Mouse (Mus musculus) forebrain, embryonic 16.5 days (tissue): ENCODE data around the gene Asf1a. TPM values are rescaled to one million over a fixed set of nuclear protein-coding genes. Genes with fewer than 3 reads are reported as not detected.

Experiments
- ATAC-seq: fragments of 200-750 bp; cut with Nextera tagmentation; 2 replicates; pipeline ENCODE4 v1.8.0; 2017; ENCODE audit warnings: mild to moderate bottlenecking, moderate library complexity
- H3K27ac ChIP-seq: fragments of 300-500 bp; sonication (generic); 2 replicates; pipeline ENCODE4 v1.5.1; 2014; ENCODE audit warnings: low read length, control low read depth
- H3K27me3 ChIP-seq: fragments of 300-500 bp; sonication (generic); replicated peaks from 2 replicates; pipeline ENCODE4 v1.6.1; 2014; ENCODE audit warnings: low read length; ENCODE audit not compliant: control insufficient read depth, insufficient read depth
- H3K36me3 ChIP-seq: fragments of 300-500 bp; sonication (generic); 2 replicates; pipeline ENCODE4 v1.6.1; 2014; ENCODE audit not compliant: control insufficient read depth, insufficient read depth
- H3K4me1 ChIP-seq: fragments of 300-500 bp; sonication (generic); replicated peaks from 2 replicates; pipeline ENCODE4 v1.6.1; 2014; ENCODE audit warnings: low read length; ENCODE audit not compliant: control insufficient read depth, insufficient read depth
- H3K4me2 ChIP-seq: fragments of 300-500 bp; sonication (generic); 2 replicates; pipeline ENCODE4 v1.6.1; 2014; ENCODE audit warnings: mild to moderate bottlenecking, low read length, control low read depth
- H3K4me3 ChIP-seq: fragments of 300-500 bp; sonication (generic); replicated peaks from 2 replicates; pipeline ENCODE4 v1.5.1; 2014; ENCODE audit warnings: mild to moderate bottlenecking, low read length, control low read depth
- H3K9ac ChIP-seq: fragments of 300-500 bp; sonication (generic); replicated peaks from 2 replicates; pipeline ENCODE4 v1.6.1; 2014; ENCODE audit warnings: low read depth, low read length, control low read depth
- H3K9me3 ChIP-seq: fragments of 300-500 bp; sonication (generic); 2 replicates; pipeline ENCODE4 v1.6.1; 2016; ENCODE audit warnings: low read length; ENCODE audit not compliant: control insufficient read depth
- WGBS: fragments of 180-500 bp; shearing (Covaris S2); extraction: QIAGEN DNeasy Blood & Tissue Kit; methylation state at CpG from one replicate; pipeline ENCODE4 v1.1.7; 2014; 5-methylcytosine and 5-hydroxymethylcytosine counted together
- polyA plus RNA-seq: library from polyadenylated mRNA; unstranded; fragments of >200 nt; fragmentation: Nextera tagmentation; extraction: Ambion mirVana; gene quantifications from 2 replicates; pipeline ENCODE4 v1.2.1, GENCODE M21; 2015

Asf1a gene
- polyA plus RNA-seq, 1 experiment from 2014 or later, result 88.6 TPM

GRCm38 (mm10) chr10:53597121-53597881 is 744 bp downstream of the Asf1a start:
- Histone ChIP-seq H3K27me3 (no peaks in the 10 kb centered on the region), H3K4me1 (peaks cover 24% of the 10 kb centered on the region), H3K9ac (peak overlapping the region; percentile 86), H3K4me2 (peak overlapping the region; percentile 68), H3K4me3 (peak overlapping the region; percentile 84), H3K36me3 (0 out of 2 replicates have a peak, but pooled peaks cover 2% of the 10 kb centered on the region), H3K9me3 (no peaks in the 10 kb centered on the region), H3K27ac (peak overlapping the region; percentile 99)
- peak; percentile 13 for ATAC-seq
- under 1% methylated on average over 94 of the region's 99 CpGs for WGBS

GRCm38 (mm10) chr10:53598821-53599220 is 2.3 kb downstream of the Asf1a start:
- ATAC-seq, result no peak
- Histone ChIP-seq H3K9ac (no peak overlapping the region), H3K27me3 (no peaks in the 10 kb centered on the region), H3K27ac (no peak overlapping the region), H3K9me3 (no peaks in the 10 kb centered on the region), H3K4me3 (peak overlapping the region; percentile 14; the same call in 1 of the 2 replicates), H3K4me1 (peaks cover 24% of the 10 kb centered on the region), H3K4me2 (peak overlapping the region; percentile 42), H3K36me3 (peaks cover 4% of the 10 kb centered on the region; the same call in 1 of the 2 replicates)
- WGBS, result 49% methylated on average over 5 of the region's 5 CpGs

- H3K36me3 ChIP-seq, result peaks cover 16% of the 10 kb centered on the region
Observed at GRCm38 (mm10) chr10:53605328-53605727, 8.8 kb downstream of the Asf1a start.

GRCm38 (mm10) chr10:53608274-53608673 is 11.7 kb downstream of the Asf1a start:
- Histone ChIP-seq H3K27ac (no peak overlapping the region), H3K9me3 (no peaks in the 10 kb centered on the region), H3K27me3 (no peaks in the 10 kb centered on the region), H3K9ac (no peak overlapping the region), H3K4me1 (peaks cover 5% of the 10 kb centered on the region; the same call in 1 of the 2 replicates), H3K36me3 (peaks cover 13% of the 10 kb centered on the region), H3K4me3 (no peak overlapping the region), H3K4me2 (no peak overlapping the region)
- no peak for ATAC-seq
- WGBS, result 83% methylated on average over 2 of the region's 2 CpGs

More at GRCm38 (mm10) chr10:53605328-53605727, 8.8 kb downstream of the Asf1a start:
- no peaks in the 10 kb centered on the region for H3K9me3 ChIP-seq
- no peak overlapping the region for H3K4me2 ChIP-seq
- H3K4me3 ChIP-seq, result no peak overlapping the region
- no peak for ATAC-seq
- H3K27ac ChIP-seq, result no peak overlapping the region
- no peaks in the 10 kb centered on the region for H3K27me3 ChIP-seq
- WGBS, result 71% methylated on average over 2 of the region's 2 CpGs
- no peak overlapping the region for H3K9ac ChIP-seq
- H3K4me1 ChIP-seq, result peaks cover 6% of the 10 kb centered on the region

DNA sequence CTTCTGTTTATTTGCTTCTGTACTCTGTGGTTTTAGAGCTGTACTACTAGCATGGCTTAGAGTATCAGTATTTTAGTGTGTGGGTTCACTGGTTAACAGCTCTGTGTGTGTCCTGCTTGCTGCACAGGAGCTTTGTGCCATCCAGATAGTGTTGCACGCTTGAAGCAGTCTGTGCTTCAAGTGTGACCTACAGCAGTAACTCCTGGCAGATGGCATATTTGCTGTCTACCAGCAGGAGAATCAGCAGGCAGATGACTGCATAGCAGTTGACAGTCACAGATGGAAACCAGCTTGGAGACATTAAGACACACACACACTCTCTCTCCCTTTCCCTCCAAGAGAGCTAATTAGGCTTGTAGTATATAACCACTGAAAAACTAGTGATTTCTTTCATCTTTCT is 15.6 kb downstream of the Asf1a start:
- no peak overlapping the region for H3K4me2 ChIP-seq
- H3K4me1 ChIP-seq, result peaks cover 5% of the 10 kb centered on the region; the same call in 1 of the 2 replicates
- peaks cover 16% of the 10 kb centered on the region for H3K36me3 ChIP-seq
- H3K27me3 ChIP-seq, result no peaks in the 10 kb centered on the region
- 0 out of 2 replicates have a peak overlapping the region, but pooled peaks have one; percentile 45 for H3K27ac ChIP-seq
- H3K9ac ChIP-seq, result no peak overlapping the region
- peak; percentile 94 for ATAC-seq
- WGBS, result 43% methylated on average over 1 of the region's 1 CpGs
- H3K4me3 ChIP-seq, result no peak overlapping the region
- no peaks in the 10 kb centered on the region for H3K9me3 ChIP-seq

DNA sequence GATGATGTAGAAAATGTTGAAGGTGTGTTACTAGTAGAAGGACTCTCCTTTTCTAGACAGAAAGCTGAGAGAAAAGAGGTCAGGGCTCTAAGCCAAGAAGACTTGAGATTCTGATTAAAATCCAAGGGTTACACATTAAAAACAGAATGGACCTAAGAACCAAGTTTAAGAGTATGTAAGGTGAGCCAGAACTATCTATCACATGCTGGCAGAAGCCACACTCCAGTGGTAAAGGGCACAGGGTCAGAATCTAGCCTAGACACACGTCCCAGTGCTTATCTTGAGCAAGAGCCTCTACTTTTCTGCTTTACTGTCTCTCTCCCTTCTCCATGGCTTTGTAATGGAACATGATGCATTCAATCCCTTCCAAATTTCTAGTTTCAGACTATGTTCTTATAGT is 17.4 kb downstream of the Asf1a start:
- H3K4me2 ChIP-seq, result no peak overlapping the region
- H3K27ac ChIP-seq, result no peak overlapping the region
- no peak for ATAC-seq
- H3K9ac ChIP-seq, result no peak overlapping the region
- H3K4me1 ChIP-seq, result peaks cover 5% of the 10 kb centered on the region; the same call in 1 of the 2 replicates
- no peaks in the 10 kb centered on the region for H3K9me3 ChIP-seq
- no peak overlapping the region for H3K4me3 ChIP-seq
- no peaks in the 10 kb centered on the region for H3K27me3 ChIP-seq
- WGBS, result 96% methylated on average over 1 of the region's 1 CpGs
- peaks cover 14% of the 10 kb centered on the region for H3K36me3 ChIP-seq

DNA sequence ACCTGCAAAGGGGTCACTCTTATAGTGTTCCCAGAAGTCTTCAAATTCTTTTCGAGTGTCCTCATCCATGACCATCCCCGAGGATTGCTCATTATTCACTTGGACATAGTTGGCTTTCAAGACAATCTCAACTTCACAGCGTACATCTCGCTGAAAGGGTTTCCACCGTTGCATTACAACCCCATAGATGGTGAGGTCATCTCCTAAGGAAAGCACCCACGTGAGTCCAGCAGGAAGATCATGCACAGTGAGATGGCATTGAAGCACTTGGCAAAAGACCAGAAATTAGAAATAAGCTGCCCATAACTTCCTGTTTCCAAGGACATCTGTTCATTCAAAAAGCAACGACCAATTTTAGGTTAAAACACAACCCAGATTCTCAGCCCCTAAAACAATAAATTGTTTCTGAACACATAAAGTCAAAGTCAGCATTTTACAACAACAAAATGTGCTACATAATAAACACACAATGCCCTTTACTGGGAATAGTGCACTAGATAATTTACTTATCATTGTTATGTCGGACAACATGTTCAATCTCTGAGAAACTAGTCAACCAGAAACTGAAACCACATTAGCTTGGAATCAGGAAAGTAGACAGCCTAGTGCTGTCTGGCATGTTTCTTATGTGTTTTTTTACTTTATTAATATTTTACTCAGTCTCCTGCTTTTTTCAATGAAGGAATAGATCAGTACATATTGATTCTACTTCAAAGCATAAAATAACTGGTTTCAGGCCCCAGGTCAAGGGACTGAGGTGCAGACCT is 19.5 kb downstream of the Asf1a start:
- Histone ChIP-seq H3K27me3 (no peaks in the 10 kb centered on the region), H3K9ac (no peak overlapping the region), H3K4me1 (peaks cover 5% of the 10 kb centered on the region; the same call in 1 of the 2 replicates), H3K36me3 (peaks cover 8% of the 10 kb centered on the region; the same call in 1 of the 2 replicates), H3K4me3 (no peak overlapping the region), H3K27ac (no peak overlapping the region), H3K4me2 (no peak overlapping the region), H3K9me3 (no peaks in the 10 kb centered on the region)
- ATAC-seq, result no peak
- 83% methylated on average over 8 of the region's 8 CpGs for WGBS

DNA sequence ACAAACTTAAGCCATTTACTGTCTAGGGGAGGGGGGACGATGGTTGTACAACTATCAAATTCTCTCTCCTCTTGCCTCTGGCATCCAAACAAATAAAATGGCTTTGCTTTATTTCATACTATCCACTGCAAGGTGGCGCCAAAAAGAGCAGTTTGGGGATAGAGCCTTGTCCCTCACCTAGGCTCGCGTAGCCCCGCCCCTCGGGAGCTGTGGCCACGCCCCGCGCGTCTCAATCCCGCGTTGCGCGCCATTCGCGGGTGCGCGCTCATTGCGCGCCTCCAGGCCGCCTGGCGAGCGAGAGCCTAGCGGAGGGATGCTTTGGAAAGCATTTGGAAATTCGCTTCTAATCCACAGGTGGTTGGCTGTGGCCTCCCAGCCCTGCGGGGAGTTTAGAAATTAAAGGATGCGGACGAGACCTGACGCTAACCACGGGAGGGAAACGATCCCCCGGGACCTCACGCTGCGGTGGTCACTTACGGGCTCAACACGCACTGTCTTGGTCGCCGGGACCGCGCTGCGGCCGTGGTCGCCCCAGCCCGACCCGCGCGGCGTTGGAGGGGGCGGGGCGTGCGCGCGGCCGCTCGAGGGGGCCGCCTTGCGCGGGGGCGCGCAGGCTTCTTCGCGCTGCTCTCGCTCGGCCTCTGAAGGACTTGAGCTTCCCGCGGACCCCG is 32.8 kb downstream of the Asf1a start:
- Histone ChIP-seq H3K9me3 (no peaks in the 10 kb centered on the region), H3K4me1 (no peaks in the 10 kb centered on the region), H3K4me2 (peak overlapping the region; percentile 55), H3K4me3 (peak overlapping the region; percentile 82), H3K36me3 (no peaks in the 10 kb centered on the region), H3K27ac (peak overlapping the region; percentile 87), H3K27me3 (no peaks in the 10 kb centered on the region), H3K9ac (peak overlapping the region; percentile 63)
- WGBS, result under 1% methylated on average over 59 of the region's 67 CpGs
- peak; percentile 76 for ATAC-seq

DNA sequence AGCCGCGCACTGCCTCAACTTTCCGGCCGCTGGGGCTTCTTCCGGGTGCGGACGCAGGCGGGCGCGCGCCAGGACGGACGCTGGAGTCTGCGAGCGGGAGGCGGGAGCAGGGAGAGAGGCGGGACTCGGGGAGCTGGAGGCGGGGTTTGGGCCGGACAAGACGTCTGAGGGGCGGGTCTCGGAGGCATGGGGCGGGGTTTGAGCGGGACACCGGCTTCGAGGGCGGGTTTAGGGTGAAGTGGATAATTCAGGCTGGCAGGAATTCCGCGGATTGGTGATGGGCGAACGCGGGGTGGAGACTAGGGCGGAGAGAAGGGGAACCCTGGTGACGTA is 33.3 kb downstream of the Asf1a start:
- H3K36me3 ChIP-seq, result no peaks in the 10 kb centered on the region
- peak overlapping the region; percentile 87 for H3K27ac ChIP-seq
- H3K4me3 ChIP-seq, result peak overlapping the region; percentile 82
- H3K9ac ChIP-seq, result peak overlapping the region; percentile 63
- peak; percentile 96 for ATAC-seq
- 0% methylated on average over 35 of the region's 35 CpGs for WGBS
- no peaks in the 10 kb centered on the region for H3K4me1 ChIP-seq
- peak overlapping the region; percentile 55 for H3K4me2 ChIP-seq
- no peaks in the 10 kb centered on the region for H3K9me3 ChIP-seq
- no peaks in the 10 kb centered on the region for H3K27me3 ChIP-seq
